Mouse (Mus musculus): ENCODE data around the gene Rnase1.

The Rnase1 gene

GRCm38 (mm10) chr14:51142119-51142518, 4.5 kb downstream of the Rnase1 start:
- no peak for DNase-seq (ENCODE audit: low spot score in 2 of 2)

GRCm38 (mm10) chr14:51140342-51140741, 6.2 kb downstream of the Rnase1 start:
- DNase-seq (ENCODE audit: low spot score in 2 of 2): no peak

- DNase-seq (ENCODE audit: low spot score in 2 of 2): no peak
Observed at GRCm38 (mm10) chr14:51132372-51132771, 14.2 kb downstream of the Rnase1 start.

- DNase-seq (ENCODE audit: low spot score in 2 of 2): no peak
Observed at GRCm38 (mm10) chr14:51131086-51131815, 15.3 kb downstream of the Rnase1 start.

- no peak for DNase-seq (ENCODE audit: low spot score in 2 of 2)
Observed at GRCm38 (mm10) chr14:51130315-51130940, 16.2 kb downstream of the Rnase1 start.

GRCm38 (mm10) chr14:51129624-51129975, 17.0 kb downstream of the Rnase1 start:
- DNase-seq (ENCODE audit: low spot score in 2 of 2): no peak

GRCm38 (mm10) chr14:51128775-51129623, 17.6 kb downstream of the Rnase1 start:
- no peak for DNase-seq (ENCODE audit: low spot score in 2 of 2)

- no peak for DNase-seq (ENCODE audit: low spot score in 2 of 2)
Observed at GRCm38 (mm10) chr14:51127648-51128258, 18.8 kb downstream of the Rnase1 start.

- DNase-seq (ENCODE audit: low spot score in 2 of 2): no peak
Observed at GRCm38 (mm10) chr14:51125684-51126083, 20.9 kb downstream of the Rnase1 start.

- DNase-seq (ENCODE audit: low spot score in 2 of 2): no peak
Observed at GRCm38 (mm10) chr14:51113916-51114560, 32.5 kb downstream of the Rnase1 start, which contains the start of gene Eddm3b. Eddm3b (plus strand) TSS chr14:51114426.

GRCm38 (mm10) chr14:51113476-51113875, 33.1 kb downstream of the Rnase1 start:
- DNase-seq (ENCODE audit: low spot score in 2 of 2): no peak

- no peak for DNase-seq (ENCODE audit: low spot score in 2 of 2)
Observed at GRCm38 (mm10) chr14:51111966-51112365, 34.6 kb downstream of the Rnase1 start.

- DNase-seq (ENCODE audit: low spot score in 2 of 2): no peak
Observed at GRCm38 (mm10) chr14:51106449-51106967, 40.1 kb downstream of the Rnase1 start.

- DNase-seq (ENCODE audit: low spot score in 2 of 2): no peak
Observed at GRCm38 (mm10) chr14:51104366-51104765, 42.2 kb downstream of the Rnase1 start.

- peak; percentile 59 to 79 for DNase-seq (ENCODE audit: low spot score in 2 of 2)
Observed at GRCm38 (mm10) chr14:51103217-51103616, 43.4 kb downstream of the Rnase1 start.

- no peak for DNase-seq (ENCODE audit: low spot score in 2 of 2)
Observed at GRCm38 (mm10) chr14:51101284-51101683, 45.3 kb downstream of the Rnase1 start.

GRCm38 (mm10) chr14:51098921-51099320, 47.7 kb downstream of the Rnase1 start:
- DNase-seq (ENCODE audit: low spot score in 2 of 2): no peak

GRCm38 (mm10) chr14:51098300-51098699, 48.3 kb downstream of the Rnase1 start:
- peak; percentile 82 to 83 for DNase-seq (ENCODE audit: low spot score in 2 of 2)

GRCm38 (mm10) chr14:51095736-51096524, 50.7 kb downstream of the Rnase1 start:
- DNase-seq (ENCODE audit: low spot score in 2 of 2): no peak
